Mouse (Mus musculus) layer of hippocampus, adult 2 months (tissue): ENCODE data around the gene Atg16l1. TPM values are rescaled to one million over a fixed set of nuclear protein-coding genes. Genes with fewer than 3 reads are reported as not detected.
A peak's percentile ranks its signal among the peaks of the same experiment; 100 is the strongest.

Experiments
- DNase-seq, 2 experiments: peaks; one replicate each; pipeline ENCODE4 v3.0.0; 2022; ENCODE audit warnings: low spot score in 2 of 2
- H3K27ac ChIP-seq: fragments of 200-600 bp; 2 replicates; pipeline ENCODE4 v1.8.1; 2022
- H3K4me3 ChIP-seq: fragments of 200-600 bp; 2 replicates; pipeline ENCODE4 v1.8.1; 2022; ENCODE audit warnings: mild to moderate bottlenecking
- CTCF ChIP-seq: fragments of 200-600 bp; conservative IDR thresholded peaks from 2 replicates; pipeline ENCODE4 v1.8.1; 2022; ENCODE audit warnings: antibody characterized with exemption, mild to moderate bottlenecking, moderate library complexity
- total RNA-seq, 2 experiments: library from RNA; stranded (reverse); gene quantifications; 2 replicates each; pipeline ENCODE4 v1.2.3; 2021

Atg16l1 gene
- total RNA-seq, 2 experiments from 2014 or later: 66.2 to 71.9 TPM

- peak overlapping the region; percentile 76 for H3K27ac ChIP-seq
- no peak overlapping the region for H3K4me3 ChIP-seq
- DNase-seq: peak; percentile 69 to 72
- TF ChIP-seq CTCF: no peak
Measured at GRCm38 (mm10) chr1:87786251-87786650, 30.6 kb downstream of the Atg16l1 start.

- no peak for DNase-seq
- TF ChIP-seq CTCF: no peak
- H3K27ac ChIP-seq: no peak overlapping the region
- no peak overlapping the region for H3K4me3 ChIP-seq
Measured at GRCm38 (mm10) chr1:87789665-87790064, 34.0 kb downstream of the Atg16l1 start.

GRCm38 (mm10) chr1:87792438-87793137 is 36.9 kb downstream of the Atg16l1 start:
- H3K4me3 ChIP-seq: no peak overlapping the region
- no peak for TF ChIP-seq CTCF
- no peak overlapping the region for H3K27ac ChIP-seq
- no peak for DNase-seq

GRCm38 (mm10) chr1:87793138-87793449 is 37.4 kb downstream of the Atg16l1 start:
- DNase-seq: no peak
- TF ChIP-seq CTCF: no peak
- Histone ChIP-seq H3K4me3 (no peak overlapping the region), H3K27ac (no peak overlapping the region)

GRCm38 (mm10) chr1:87797702-87798101 is 42.0 kb downstream of the Atg16l1 start:
- H3K27ac ChIP-seq: peak overlapping the region; percentile 91
- TF ChIP-seq CTCF: no peak
- DNase-seq: no peak
- H3K4me3 ChIP-seq: no peak overlapping the region

GRCm38 (mm10) chr1:87798306-87798705 is 42.6 kb downstream of the Atg16l1 start:
- H3K27ac ChIP-seq: peak overlapping the region; percentile 91
- peak; percentile 47 to 54 for DNase-seq
- H3K4me3 ChIP-seq: no peak overlapping the region
- TF ChIP-seq CTCF: no peak

GRCm38 (mm10) chr1:87803576-87803975 is 47.9 kb downstream of the Atg16l1 start, which contains the start of gene Sag:
Gene Sag (plus strand): TSS chr1:87803680.
- no peak within 1 kb of the TSS for H3K4me3 ChIP-seq
- H3K27ac ChIP-seq: peak within 1 kb of the TSS; percentile 36; the same call in 1 of the 2 replicates
- no peak for TF ChIP-seq CTCF
- no peak for DNase-seq

- no peak for TF ChIP-seq CTCF
- Histone ChIP-seq H3K27ac (no peak overlapping the region), H3K4me3 (no peak overlapping the region)
- no peak for DNase-seq
Measured at GRCm38 (mm10) chr1:87807751-87808150, 52.1 kb downstream of the Atg16l1 start.

GRCm38 (mm10) chr1:87811391-87811790 is 55.7 kb downstream of the Atg16l1 start:
- no peak overlapping the region for H3K4me3 ChIP-seq
- no peak for TF ChIP-seq CTCF
- peak overlapping the region; percentile 95 for H3K27ac ChIP-seq
- no peak for DNase-seq

GRCm38 (mm10) chr1:87812061-87812460 is 56.4 kb downstream of the Atg16l1 start:
- TF ChIP-seq CTCF: no peak
- no peak for DNase-seq
- Histone ChIP-seq H3K27ac (peak overlapping the region; percentile 95), H3K4me3 (no peak overlapping the region)

- TF ChIP-seq CTCF: no peak
- Histone ChIP-seq H3K4me3 (no peak overlapping the region), H3K27ac (peak overlapping the region; percentile 95)
- DNase-seq: peak; percentile 61 to 80
Measured at GRCm38 (mm10) chr1:87813155-87813554, 57.5 kb downstream of the Atg16l1 start.

- H3K4me3 ChIP-seq: no peak overlapping the region
- H3K27ac ChIP-seq: peak overlapping the region; percentile 95
- no peak for DNase-seq
- no peak for TF ChIP-seq CTCF
Measured at GRCm38 (mm10) chr1:87813681-87814080, 58.0 kb downstream of the Atg16l1 start.

GRCm38 (mm10) chr1:87824420-87824995 is 68.8 kb downstream of the Atg16l1 start:
- DNase-seq: no peak
- H3K27ac ChIP-seq: no peak overlapping the region
- no peak for TF ChIP-seq CTCF

GRCm38 (mm10) chr1:87825281-87825680 is 69.6 kb downstream of the Atg16l1 start:
- no peak; the same call in none of the 2 replicates for TF ChIP-seq CTCF
- no peak overlapping the region for H3K27ac ChIP-seq
- DNase-seq: no peak
- no peak overlapping the region for H3K4me3 ChIP-seq

More at GRCm38 (mm10) chr1:87824420-87824995, 68.8 kb downstream of the Atg16l1 start:
- H3K4me3 ChIP-seq: no peak overlapping the region
